Mouse (Mus musculus) kidney, embryonic 14.5 days (tissue): ENCODE data around the gene Slc4a10. TPM values are rescaled to one million over a fixed set of nuclear protein-coding genes. Genes with fewer than 3 reads are reported as not detected.
"Not testable (repeated sequence)": the region's sequence is repeated elsewhere in the genome, so short reads cannot be mapped to it uniquely, and the experiment has no call there.

Experiments
- ATAC-seq: fragments of 200-750 bp; cut with Nextera tagmentation; 2 replicates; pipeline ENCODE4 v1.8.0; 2017; ENCODE audit warnings: moderate number of reproducible peaks, mild to moderate bottlenecking, moderate TSS enrichment, moderate library complexity; ENCODE audit not compliant: low FRiP score, low TSS enrichment
- H3K27ac ChIP-seq: fragments of 300-500 bp; sonication (generic); 2 replicates; pipeline ENCODE4 v1.5.1; 2014; ENCODE audit warnings: low read depth, mild to moderate bottlenecking, low read length, moderate library complexity, mixed read lengths
- H3K27me3 ChIP-seq: fragments of 300-500 bp; sonication (generic); 2 replicates; pipeline ENCODE4 v1.6.1; 2014; ENCODE audit warnings: mild to moderate bottlenecking, low read length; ENCODE audit not compliant: control insufficient read depth, insufficient read depth
- H3K36me3 ChIP-seq: fragments of 300-500 bp; sonication (generic); 2 replicates; pipeline ENCODE4 v1.6.1; 2014; ENCODE audit warnings: low read length, mixed read lengths; ENCODE audit not compliant: control insufficient read depth, insufficient read depth
- H3K4me1 ChIP-seq: fragments of 300-500 bp; sonication (generic); 2 replicates; pipeline ENCODE4 v1.6.1; 2014; ENCODE audit warnings: low read length, mixed read lengths; ENCODE audit not compliant: control insufficient read depth, insufficient read depth
- H3K4me2 ChIP-seq: fragments of 300-500 bp; sonication (generic); replicated peaks from 2 replicates; pipeline ENCODE4 v1.6.1; 2014; ENCODE audit warnings: low read depth, mild to moderate bottlenecking, low read length
- H3K4me3 ChIP-seq: fragments of 300-500 bp; sonication (generic); 2 replicates; pipeline ENCODE4 v1.5.1; 2014; ENCODE audit warnings: mild to moderate bottlenecking, low read length
- H3K9ac ChIP-seq: fragments of 300-500 bp; sonication (generic); 2 replicates; pipeline ENCODE4 v1.6.1; 2014; ENCODE audit warnings: low read depth, mild to moderate bottlenecking, low read length, moderate library complexity
- H3K9me3 ChIP-seq: fragments of 300-500 bp; sonication (generic); 2 replicates; pipeline ENCODE4 v1.6.1; 2016; ENCODE audit warnings: low read length; ENCODE audit not compliant: control insufficient read depth
- WGBS: fragments of 180-500 bp; shearing (Covaris S2); extraction: QIAGEN DNeasy Blood & Tissue Kit; methylation state at CpG from one replicate; pipeline ENCODE4 v1.1.7; 2014; 5-methylcytosine and 5-hydroxymethylcytosine counted together
- polyA plus RNA-seq: library from polyadenylated mRNA; unstranded; fragments of >200 nt; fragmentation: Nextera tagmentation; extraction: Ambion mirVana; gene quantifications from 2 replicates; pipeline ENCODE4 v1.2.1, GENCODE M21; 2014

The Slc4a10 gene
- 0.11 and 0.23 TPM in 2 replicates for polyA plus RNA-seq

DNA sequence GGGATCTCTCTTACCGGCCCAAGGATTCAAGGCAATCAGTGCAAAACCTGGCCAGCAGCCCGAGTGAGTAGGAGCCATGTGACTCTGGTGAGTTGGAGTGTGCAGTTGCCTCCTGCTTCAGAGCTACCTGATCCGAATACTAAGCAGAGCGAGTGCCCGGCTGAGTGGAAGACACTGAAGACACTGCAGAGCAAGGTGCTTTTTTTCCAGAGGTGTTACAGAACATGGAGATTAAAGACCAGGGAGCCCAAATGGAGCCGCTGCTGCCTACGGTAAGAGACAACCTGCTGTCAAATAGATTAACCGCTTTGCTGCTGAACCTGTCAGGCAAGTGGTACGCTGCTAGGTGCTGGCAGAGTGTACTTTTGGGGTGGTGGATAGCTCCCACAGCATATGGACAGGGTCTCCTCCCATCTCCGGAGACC, at the start of gene Slc4a10:
Gene Slc4a10, plus strand, starts transcription at position 42 of the 425 bp plus-strand sequence.
- no peak within 1 kb of the TSS for H3K9ac ChIP-seq
- peak within 1 kb of the TSS; percentile 51 for H3K4me2 ChIP-seq
- peaks cover 5% of the 10 kb centered on the region for H3K27me3 ChIP-seq
- ATAC-seq: no peak
- WGBS: 17% methylated on average over 10 of the region's 10 CpGs
- no peaks in the 10 kb centered on the region for H3K4me1 ChIP-seq
- peak within 1 kb of the TSS; percentile 41 for H3K4me3 ChIP-seq
- no peak within 1 kb of the TSS for H3K27ac ChIP-seq
- H3K9me3 ChIP-seq: no peaks in the 10 kb centered on the region
- no peaks in the 10 kb centered on the region for H3K36me3 ChIP-seq

DNA sequence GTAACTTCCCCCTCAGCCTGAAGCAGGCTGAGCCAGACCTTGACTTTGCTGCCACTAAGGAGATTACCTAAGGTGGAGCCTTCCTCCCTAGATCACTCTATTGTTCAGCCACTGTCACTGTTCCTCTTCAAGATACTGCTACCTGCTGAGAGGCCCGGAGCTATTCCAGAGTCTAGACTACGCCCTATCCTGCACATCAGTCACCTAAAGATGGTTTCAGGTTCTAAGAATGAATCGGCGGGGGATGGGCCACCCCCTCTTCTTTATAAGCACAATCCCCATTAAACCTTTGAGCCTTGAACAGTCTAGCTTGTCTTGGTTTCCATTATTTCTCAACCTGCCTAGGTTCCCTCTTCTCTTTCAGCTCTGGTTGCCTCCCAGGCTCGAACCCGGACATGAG, 45.0 kb upstream of the Slc4a10 start:
- H3K4me1 ChIP-seq, H3K4me2 ChIP-seq, ATAC-seq, H3K9me3 ChIP-seq, H3K4me3 ChIP-seq, H3K36me3 ChIP-seq, H3K27ac ChIP-seq, H3K27me3 ChIP-seq, H3K9ac ChIP-seq: not testable (repeated sequence)
- 95% methylated on average over 6 of the region's 6 CpGs for WGBS

DNA sequence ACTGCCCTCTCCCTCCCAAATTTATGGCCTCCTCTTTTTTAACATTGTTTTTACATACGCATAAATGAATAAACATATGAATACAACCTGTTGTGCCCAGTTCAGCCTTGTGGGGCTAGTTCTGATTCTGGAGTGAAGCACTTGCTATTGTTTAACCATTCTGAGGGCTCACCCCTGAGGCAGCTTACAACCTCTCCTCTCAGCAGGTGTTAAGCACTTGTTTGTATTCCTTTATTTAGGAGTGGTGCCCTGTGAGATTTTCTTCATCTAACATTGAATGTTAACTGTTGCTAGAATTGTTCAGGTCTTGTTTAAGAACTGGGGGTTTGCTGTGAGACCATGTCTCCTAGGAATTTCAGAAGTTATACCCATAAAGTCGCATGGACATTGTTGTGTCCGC, 28.1 kb upstream of the Slc4a10 start:
- Histone ChIP-seq H3K9ac (no peak overlapping the region), H3K9me3 (no peaks in the 10 kb centered on the region), H3K4me2 (no peak overlapping the region), H3K27me3 (no peaks in the 10 kb centered on the region), H3K27ac (no peak overlapping the region), H3K36me3 (no peaks in the 10 kb centered on the region), H3K4me3 (no peak overlapping the region), H3K4me1 (no peaks in the 10 kb centered on the region)
- no peak for ATAC-seq
- 65% methylated on average over 3 of the region's 3 CpGs for WGBS

DNA sequence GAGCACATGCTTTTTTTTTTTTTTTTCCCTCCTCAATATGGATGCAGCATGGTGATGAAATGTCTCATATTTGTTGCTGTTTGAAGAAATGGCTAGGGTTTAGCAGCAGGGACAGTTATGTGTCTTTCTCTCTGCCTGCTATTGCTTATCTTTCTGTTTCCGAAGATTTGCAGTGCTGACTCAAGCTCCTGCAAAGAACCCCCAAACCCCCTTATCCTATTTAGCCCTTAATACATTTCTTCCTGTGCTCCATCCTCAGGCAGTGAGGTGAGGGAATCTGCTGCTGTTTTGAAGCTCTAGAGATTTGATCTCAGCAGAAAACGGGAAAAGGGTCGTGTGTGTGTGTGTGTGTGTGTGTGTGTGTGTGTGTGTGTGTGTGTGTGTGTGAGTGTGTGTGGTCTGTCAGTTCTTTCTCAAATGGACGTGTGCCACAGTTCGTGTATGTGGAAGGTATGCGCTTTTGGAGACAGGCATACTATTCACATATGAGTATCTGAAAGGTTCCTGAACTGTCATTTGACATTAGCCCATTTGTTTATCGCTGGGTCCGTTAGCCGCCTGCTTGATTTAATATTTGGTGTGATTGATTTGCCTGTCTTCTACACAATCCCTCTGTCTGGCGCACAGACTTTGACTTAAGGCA, 720 bp downstream of the Slc4a10 start:
- Histone ChIP-seq H3K27me3 (peaks cover 5% of the 10 kb centered on the region), H3K27ac (no peak overlapping the region), H3K4me1 (no peaks in the 10 kb centered on the region), H3K4me3 (peak overlapping the region; percentile 41), H3K9me3 (no peaks in the 10 kb centered on the region), H3K4me2 (peak overlapping the region; percentile 51), H3K9ac (no peak overlapping the region; the same call in 1 of the 2 replicates), H3K36me3 (no peaks in the 10 kb centered on the region)
- WGBS: 10% methylated on average over 10 of the region's 10 CpGs
- peak; percentile 16; the same call in 1 of the 2 replicates for ATAC-seq

DNA sequence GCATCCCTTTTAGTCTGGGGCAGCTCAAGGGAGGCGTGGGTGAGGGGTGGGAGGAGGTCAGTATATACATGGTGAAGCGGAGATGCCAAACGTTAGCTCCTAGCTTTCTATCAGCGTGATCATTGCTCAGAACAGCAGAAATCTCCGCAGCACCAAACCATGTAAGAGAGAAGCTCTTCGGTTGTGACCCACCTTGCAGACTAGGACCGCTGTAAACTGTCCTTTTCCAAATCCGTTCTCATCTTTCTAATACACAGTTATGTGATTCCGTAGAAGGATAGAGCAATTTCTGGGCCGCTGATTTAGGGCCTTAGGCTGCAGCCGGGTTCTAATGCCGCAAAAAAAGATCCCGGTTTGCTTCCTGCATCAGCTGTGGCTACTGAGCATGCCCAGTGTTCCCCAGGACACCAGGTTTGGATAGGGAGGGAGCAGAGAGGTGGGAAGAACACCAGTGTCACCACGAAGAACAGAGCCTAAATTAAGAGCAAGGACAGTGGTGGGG, 1.3 kb downstream of the Slc4a10 start:
- Histone ChIP-seq H3K9me3 (no peaks in the 10 kb centered on the region), H3K9ac (no peak overlapping the region; the same call in 1 of the 2 replicates), H3K36me3 (no peaks in the 10 kb centered on the region), H3K4me1 (no peaks in the 10 kb centered on the region), H3K4me3 (peak overlapping the region; percentile 41), H3K4me2 (peak overlapping the region; percentile 51), H3K27me3 (peaks cover 5% of the 10 kb centered on the region), H3K27ac (no peak overlapping the region)
- ATAC-seq: peak; percentile 81; the same call in 1 of the 2 replicates
- WGBS: 1% methylated on average over 14 of the region's 14 CpGs

DNA sequence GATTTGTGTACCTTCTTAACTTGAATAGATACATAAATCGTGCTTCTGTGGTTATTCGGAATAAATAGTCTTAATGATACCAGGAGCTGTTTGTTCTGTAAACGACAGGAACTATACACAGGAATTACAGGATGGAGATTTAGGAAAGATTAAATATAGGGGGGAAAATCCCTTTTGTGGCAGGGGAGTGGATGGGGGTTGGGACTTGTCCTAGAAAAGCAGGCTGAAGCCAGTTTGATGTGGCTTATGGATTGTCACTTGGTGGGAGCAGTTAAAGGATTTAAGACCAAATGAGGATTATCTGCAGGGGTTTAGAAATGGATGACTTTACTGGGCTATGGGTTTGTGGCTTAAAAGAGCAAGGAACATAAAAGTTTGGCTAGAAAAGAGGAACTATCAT, 1.9 kb downstream of the Slc4a10 start:
- no peaks in the 10 kb centered on the region for H3K9me3 ChIP-seq
- WGBS: 13% methylated on average over 3 of the region's 3 CpGs
- no peak overlapping the region for H3K9ac ChIP-seq
- H3K36me3 ChIP-seq: no peaks in the 10 kb centered on the region
- H3K27me3 ChIP-seq: peaks cover 5% of the 10 kb centered on the region
- ATAC-seq: no peak
- peak overlapping the region; percentile 51; the same call in 1 of the 2 replicates for H3K4me2 ChIP-seq
- no peaks in the 10 kb centered on the region for H3K4me1 ChIP-seq
- no peak overlapping the region for H3K27ac ChIP-seq
- H3K4me3 ChIP-seq: peak overlapping the region; percentile 41; the same call in 1 of the 2 replicates

DNA sequence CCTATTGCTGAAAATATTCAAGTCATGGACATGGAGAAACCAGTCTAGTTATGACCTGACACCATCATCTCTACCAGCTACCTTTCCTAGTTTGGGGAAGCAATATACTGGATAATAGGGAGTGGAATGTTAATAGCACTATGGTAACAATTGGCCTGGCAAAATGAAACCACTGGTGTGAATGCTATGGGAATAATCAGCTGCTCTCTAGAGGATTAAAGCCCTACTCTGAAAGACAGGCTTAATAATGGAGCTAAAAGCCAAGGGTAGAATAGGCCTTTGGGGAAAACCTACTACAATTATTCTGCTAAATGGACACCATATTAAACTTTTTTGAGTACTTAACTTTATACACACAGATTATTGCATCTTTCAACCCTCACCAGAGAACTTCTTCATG, 30.2 kb downstream of the Slc4a10 start:
- no peak overlapping the region for H3K9ac ChIP-seq
- H3K27ac ChIP-seq: no peak overlapping the region
- no peak overlapping the region for H3K4me2 ChIP-seq
- no peaks in the 10 kb centered on the region for H3K4me1 ChIP-seq
- H3K36me3 ChIP-seq: no peaks in the 10 kb centered on the region
- ATAC-seq: no peak
- H3K4me3 ChIP-seq: no peak overlapping the region
- no peaks in the 10 kb centered on the region for H3K9me3 ChIP-seq
- no peaks in the 10 kb centered on the region for H3K27me3 ChIP-seq

DNA sequence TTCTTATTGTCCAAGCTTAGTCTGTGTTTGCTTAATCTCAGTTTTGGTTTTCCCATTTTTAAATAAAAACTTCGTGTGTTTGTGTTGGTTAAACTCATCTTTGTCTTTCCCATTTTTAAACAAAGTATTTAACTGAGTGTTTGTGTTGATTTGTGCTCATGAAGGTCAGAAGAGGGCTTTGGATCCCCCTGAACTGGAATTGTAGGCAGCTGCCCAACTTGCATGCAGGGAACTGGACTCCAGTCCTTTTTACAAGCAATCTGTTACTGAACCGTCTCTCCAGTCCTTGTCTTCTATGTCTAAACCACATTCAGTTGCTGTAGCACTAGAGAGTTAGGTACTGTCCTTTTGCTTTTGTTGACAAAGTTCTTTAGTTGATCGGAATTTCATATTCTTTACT, 41.3 kb downstream of the Slc4a10 start:
- H3K4me2 ChIP-seq: no peak overlapping the region
- WGBS: 79% methylated on average over 3 of the region's 3 CpGs
- H3K27me3 ChIP-seq: no peaks in the 10 kb centered on the region
- no peak overlapping the region for H3K9ac ChIP-seq
- H3K27ac ChIP-seq: no peak overlapping the region
- H3K4me1 ChIP-seq: no peaks in the 10 kb centered on the region
- ATAC-seq: no peak
- no peak overlapping the region for H3K4me3 ChIP-seq
- no peaks in the 10 kb centered on the region for H3K9me3 ChIP-seq
- H3K36me3 ChIP-seq: no peaks in the 10 kb centered on the region

DNA sequence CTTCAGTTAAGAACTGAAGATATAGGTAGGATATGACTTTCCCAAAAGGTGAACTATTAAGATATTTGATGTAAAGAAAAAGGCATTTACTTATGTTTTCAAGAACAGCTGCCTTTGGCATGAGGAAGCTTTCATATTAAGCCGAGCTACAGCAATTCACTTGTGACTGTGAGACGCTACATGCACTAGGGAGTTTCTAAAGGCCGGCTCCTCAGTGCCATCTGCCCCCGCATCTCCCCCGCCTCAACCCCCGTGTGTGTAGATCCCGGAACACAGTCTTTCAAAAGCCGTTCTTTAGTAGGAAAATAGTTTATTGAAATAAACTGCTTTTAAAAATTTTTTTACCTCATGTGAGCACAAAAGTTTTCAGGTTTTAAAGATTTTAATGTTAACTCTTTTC, 42.5 kb downstream of the Slc4a10 start:
- Histone ChIP-seq H3K4me2 (no peak overlapping the region), H3K36me3 (no peaks in the 10 kb centered on the region), H3K4me3 (no peak overlapping the region), H3K27ac (no peak overlapping the region), H3K9me3 (no peaks in the 10 kb centered on the region), H3K4me1 (no peaks in the 10 kb centered on the region), H3K27me3 (no peaks in the 10 kb centered on the region), H3K9ac (no peak overlapping the region)
- no peak for ATAC-seq
- WGBS: 69% methylated on average over 8 of the region's 8 CpGs
